Mouse (Mus musculus) liver, adult 2 months (tissue): ENCODE results near the gene Nell2. TPM values are rescaled to one million over a fixed set of nuclear protein-coding genes. Genes with fewer than 3 reads are reported as not detected.

Source experiments
- DNase-seq: peaks from one replicate; pipeline ENCODE4 v3.0.0-alpha.2; 2011; ENCODE audit warnings: low read depth, low spot score; ENCODE audit errors: extremely low read depth
- H3K27ac ChIP-seq: fragments of 200-500 bp; replicated peaks from 2 replicates; pipeline ENCODE4 v1.5.1; 2012; ENCODE audit warnings: low read depth, mild to moderate bottlenecking, control low read depth, inconsistent platforms, low read length; ENCODE audit not compliant: insufficient read depth
- H3K27me3 ChIP-seq: fragments of 200-500 bp; 2 replicates; pipeline ENCODE4 v1.6.1; 2012; ENCODE audit warnings: mild to moderate bottlenecking, moderate library complexity, low read length, inconsistent platforms; ENCODE audit not compliant: control insufficient read depth, insufficient read depth
- H3K36me3 ChIP-seq: fragments of 200-500 bp; 2 replicates; pipeline ENCODE4 v1.6.1; 2012; ENCODE audit warnings: low read length, inconsistent platforms; ENCODE audit not compliant: control insufficient read depth, insufficient read depth
- H3K4me1 ChIP-seq: fragments of 200-500 bp; 2 replicates; pipeline ENCODE4 v1.6.1; 2011; ENCODE audit warnings: low read length; ENCODE audit not compliant: control insufficient read depth, insufficient read depth
- H3K4me3 ChIP-seq: fragments of 200-500 bp; 2 replicates; pipeline ENCODE4 v1.5.1; 2011; ENCODE audit warnings: low read depth, mild to moderate bottlenecking, control low read depth, low read length, moderate library complexity; ENCODE audit not compliant: insufficient read depth
- H3K79me2 ChIP-seq: fragments of 200-500 bp; 2 replicates; pipeline ENCODE4 v1.6.1; 2012; ENCODE audit warnings: inconsistent platforms, mild to moderate bottlenecking, low read length, moderate library complexity; ENCODE audit not compliant: control insufficient read depth, insufficient read depth
- H3K9ac ChIP-seq: fragments of 200-500 bp; 2 replicates; pipeline ENCODE4 v1.6.1; 2012; ENCODE audit warnings: low read depth, mild to moderate bottlenecking, control low read depth, inconsistent platforms, low read length
- CTCF ChIP-seq: fragments of 200-500 bp; IDR thresholded peaks from 2 replicates; pipeline ENCODE4 v1.5.1; 2011; ENCODE audit warnings: low read depth, low read length, control low read depth
- POLR2A ChIP-seq: fragments of 200-500 bp; IDR thresholded peaks from 2 replicates; pipeline ENCODE4 v1.6.1; 2011; ENCODE audit warnings: low read length, control low read depth; ENCODE audit not compliant: insufficient read depth; ENCODE audit errors: extremely low read depth
- WGBS: fragments of 180-500 bp; shearing (Covaris S2); methylation state at CpG from one replicate; pipeline ENCODE4 v1.1.7; 2018; 5-methylcytosine and 5-hydroxymethylcytosine counted together
- polyA plus RNA-seq: library from polyadenylated mRNA; depleted of rRNA; stranded (reverse); fragments of >200 nt; gene quantifications from 2 replicates; pipeline ENCODE4 v1.2.3, GENCODE M21; 2012
- total RNA-seq: library from RNA; depleted of rRNA; stranded (reverse); fragments of >200 nt; gene quantifications from 2 replicates; pipeline ENCODE4 v1.2.3, GENCODE M21; 2014

The Nell2 gene
- total and polyA plus RNA-seq, 2 experiments: not detected

GRCm38 (mm10) chr15:95185419-95185818 lies 342.9 kb downstream of the Nell2 start:
- Histone ChIP-seq H3K36me3 (no peaks in the 10 kb centered on the region), H3K9ac (no peak overlapping the region), H3K27ac (no peak overlapping the region), H3K4me1 (no peaks in the 10 kb centered on the region), H3K4me3 (no peak overlapping the region), H3K27me3 (no peaks in the 10 kb centered on the region), H3K79me2 (no peaks in the 10 kb centered on the region)
- no peak for DNase-seq
- 40% methylated on average over 9 of the region's 9 CpGs for WGBS
- TF ChIP-seq CTCF: no peak
- TF ChIP-seq POLR2A: no peak

- WGBS: 75% methylated on average over 5 of the region's 5 CpGs
- no peak for DNase-seq
- H3K27ac ChIP-seq: no peak overlapping the region
- H3K36me3 ChIP-seq: no peaks in the 10 kb centered on the region
- no peak overlapping the region for H3K4me3 ChIP-seq
- H3K9ac ChIP-seq: no peak overlapping the region
- no peaks in the 10 kb centered on the region for H3K4me1 ChIP-seq
- TF ChIP-seq POLR2A: no peak
- TF ChIP-seq CTCF: no peak
- H3K79me2 ChIP-seq: no peaks in the 10 kb centered on the region
- no peaks in the 10 kb centered on the region for H3K27me3 ChIP-seq
Observed at GRCm38 (mm10) chr15:95183450-95183849, 344.9 kb downstream of the Nell2 start.

GRCm38 (mm10) chr15:95156828-95157227 lies 371.5 kb downstream of the Nell2 start:
- DNase-seq: no peak
- WGBS: 70% methylated on average over 3 of the region's 3 CpGs
- no peaks in the 10 kb centered on the region; the same call in 1 of the 2 replicates for H3K4me1 ChIP-seq
- H3K27ac ChIP-seq: no peak overlapping the region
- TF ChIP-seq POLR2A (no peak), CTCF (no peak)
- H3K36me3 ChIP-seq: no peaks in the 10 kb centered on the region
- H3K9ac ChIP-seq: no peak overlapping the region
- H3K79me2 ChIP-seq: no peaks in the 10 kb centered on the region
- no peaks in the 10 kb centered on the region for H3K27me3 ChIP-seq
- no peak overlapping the region for H3K4me3 ChIP-seq

GRCm38 (mm10) chr15:95145118-95145517 lies 383.2 kb downstream of the Nell2 start:
- no peak for DNase-seq
- Histone ChIP-seq H3K4me3 (no peak overlapping the region), H3K79me2 (no peaks in the 10 kb centered on the region), H3K9ac (no peak overlapping the region), H3K4me1 (no peaks in the 10 kb centered on the region), H3K27me3 (no peaks in the 10 kb centered on the region), H3K36me3 (no peaks in the 10 kb centered on the region), H3K27ac (no peak overlapping the region)
- TF ChIP-seq CTCF (no peak), POLR2A (no peak)
- WGBS: 77% methylated on average over 2 of the region's 2 CpGs

- Histone ChIP-seq H3K4me1 (no peaks in the 10 kb centered on the region), H3K4me3 (no peak overlapping the region), H3K27ac (no peak overlapping the region), H3K36me3 (no peaks in the 10 kb centered on the region), H3K9ac (no peak overlapping the region), H3K27me3 (no peaks in the 10 kb centered on the region), H3K79me2 (no peaks in the 10 kb centered on the region)
- TF ChIP-seq CTCF (no peak), POLR2A (no peak)
- WGBS: 71% methylated on average over 2 of the region's 2 CpGs
- DNase-seq: no peak
Observed at GRCm38 (mm10) chr15:95144131-95144530, 384.2 kb downstream of the Nell2 start.

- no peak overlapping the region for H3K27ac ChIP-seq
- TF ChIP-seq CTCF: no peak
- TF ChIP-seq POLR2A: no peak
- WGBS: 77% methylated on average over 12 of the region's 12 CpGs
- H3K4me1 ChIP-seq: no peaks in the 10 kb centered on the region
- no peak overlapping the region for H3K4me3 ChIP-seq
- H3K27me3 ChIP-seq: no peaks in the 10 kb centered on the region
- no peaks in the 10 kb centered on the region for H3K79me2 ChIP-seq
- no peak for DNase-seq
- no peak overlapping the region for H3K9ac ChIP-seq
- H3K36me3 ChIP-seq: no peaks in the 10 kb centered on the region
Observed at GRCm38 (mm10) chr15:95138709-95139409, 389.5 kb downstream of the Nell2 start.
